Mouse (Mus musculus) spleen, adult 18-20 months (tissue): ENCODE results near the gene Bace1.

Experiments used
- DNase-seq, 2 experiments: peaks; one replicate each; pipeline ENCODE4 v3.0.0; 2022; ENCODE audit warnings: mixed read lengths in 2 of 2

The Bace1 gene

GRCm38 (mm10) chr9:45906355-45907077, 68.1 kb downstream of the Bace1 start, which contains the start of the genes Pcsk7 and Rnf214:
Pcsk7 (plus strand) TSS chr9:45906497.
Rnf214 (minus strand) TSS chr9:45906911.
- DNase-seq = peak; percentile 83 to 88

DNA sequence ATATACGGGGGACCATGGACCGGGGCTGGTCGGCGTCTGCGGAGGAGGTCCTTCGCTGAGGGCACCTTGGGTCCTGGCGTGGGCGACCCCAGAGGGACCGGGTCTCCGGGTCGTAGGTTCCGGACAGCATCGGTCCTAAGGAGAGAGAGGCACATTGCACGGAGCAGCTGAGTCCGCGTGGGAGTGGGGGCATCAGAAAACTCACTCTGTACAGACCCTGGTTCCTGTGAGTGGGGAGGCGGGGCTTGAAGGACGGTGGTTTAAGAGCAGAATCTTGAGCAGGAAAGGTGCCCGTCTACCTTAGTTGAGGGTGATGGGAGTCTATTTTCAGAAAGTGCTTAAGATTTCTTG, 68.7 kb downstream of the Bace1 start:
- DNase-seq = no peak

DNA sequence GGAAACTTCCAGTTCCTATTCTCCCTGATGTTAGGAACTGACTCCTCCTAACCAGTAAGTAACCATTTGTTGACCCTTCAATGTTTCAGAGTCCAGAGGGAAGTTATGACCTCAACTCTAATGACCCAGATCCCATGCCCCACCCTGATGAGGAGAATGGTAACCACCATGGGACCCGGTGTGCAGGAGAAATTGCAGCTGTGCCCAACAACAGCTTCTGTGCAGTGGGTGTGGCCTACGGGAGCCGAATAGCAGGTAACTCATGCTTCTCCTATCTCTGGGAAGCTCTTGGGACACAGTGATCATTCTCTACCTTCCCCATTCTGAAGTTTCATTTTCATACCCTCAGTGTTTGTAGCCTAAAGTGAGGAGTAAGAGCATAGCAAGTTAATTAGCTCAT, 72.6 kb downstream of the Bace1 start:
- DNase-seq = no peak

DNA sequence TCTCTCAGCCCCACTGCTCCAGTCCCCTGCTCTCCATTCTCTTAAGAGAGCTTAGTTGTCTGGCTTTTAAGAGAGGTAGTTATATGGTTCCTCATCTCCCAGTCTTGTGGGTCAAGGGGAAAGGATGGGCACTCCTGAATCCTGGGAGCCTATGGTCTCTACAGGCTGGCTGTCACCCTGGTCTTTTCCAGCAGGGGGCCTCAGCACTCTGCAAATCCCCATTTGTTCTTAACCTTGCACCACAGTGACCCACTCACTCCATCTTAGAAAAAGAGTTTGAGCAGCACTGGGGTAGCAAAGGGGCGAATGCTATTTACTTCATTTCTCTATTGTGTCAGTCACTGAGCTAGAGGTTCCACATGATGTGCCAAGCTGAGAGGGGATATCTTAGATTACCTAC, 73.3 kb downstream of the Bace1 start:
- DNase-seq = peak; percentile 36 to 62
